Mouse (Mus musculus): Measurements from ENCODE around the gene 9530068E07Rik. TPM values are rescaled to one million over a fixed set of nuclear protein-coding genes. Genes with fewer than 3 reads are reported as not detected.
A peak's percentile ranks its signal among the peaks of the same experiment; 100 is the strongest.
"Not testable (repeated sequence)": the region's sequence is repeated elsewhere in the genome, so short reads cannot be mapped to it uniquely, and the experiment has no call there.

Gene 9530068E07Rik
- polyA plus RNA-seq, 1 experiment from 2014 or later = 138 TPM

DNA sequence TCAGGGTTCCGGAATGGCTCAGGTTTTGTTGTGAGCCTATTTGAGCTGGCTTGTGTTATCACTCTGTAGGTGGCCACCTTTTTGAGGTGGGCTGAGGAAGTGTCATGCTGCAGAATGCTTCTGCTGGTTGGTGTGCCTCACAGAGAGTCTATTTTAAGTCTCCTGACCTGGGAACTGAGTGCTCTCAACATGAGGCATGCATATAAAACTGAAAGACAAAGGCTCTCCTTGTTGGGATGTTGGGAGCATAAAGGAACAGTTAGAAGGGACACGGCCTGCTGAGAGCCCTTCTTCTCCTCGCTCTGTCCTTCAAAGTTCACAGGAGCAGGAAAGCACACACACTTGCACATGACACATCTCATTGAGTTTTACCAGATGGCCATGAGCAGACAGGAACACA, 9.3 kb upstream of the 9530068E07Rik start:
- Histone ChIP-seq H3K9ac (replicated peaks; ENCODE audit: low read length) (no peak overlapping the region), H3K9me3 (ENCODE audit: control insufficient read depth, low read length) (no peaks in the 10 kb centered on the region), H3K4me2 (ENCODE audit: low read length) (no peak overlapping the region), H3K4me1 (ENCODE audit: control insufficient read depth, insufficient read depth, low read length) (no peaks in the 10 kb centered on the region), H3K27me3 (ENCODE audit: control insufficient read depth, insufficient read depth, low read length) (no peaks in the 10 kb centered on the region), H3K4me3 (replicated peaks; ENCODE audit: low read depth, low read length) (no peak overlapping the region), H3K36me3 (ENCODE audit: control insufficient read depth, insufficient read depth, low read length) (peaks cover 62% of the 10 kb centered on the region), H3K27ac (replicated peaks; ENCODE audit: low read depth, low read length) (no peak overlapping the region)
- 95% methylated on average over 3 of the region's 3 CpGs for WGBS
- DNase-seq = no peak
- ATAC-seq (ENCODE audit: low FRiP score, low TSS enrichment) = no peak

- ATAC-seq (ENCODE audit: low FRiP score, low TSS enrichment) = no peak
- WGBS = 91% methylated on average over 12 of the region's 12 CpGs
- H3K27me3 ChIP-seq (ENCODE audit: control insufficient read depth, insufficient read depth, low read length) = no peaks in the 10 kb centered on the region
These were observed 8.1 kb upstream of the 9530068E07Rik start for GRCm38 (mm10) chr11:52388150-52388549.

GRCm38 (mm10) chr11:52388979-52389378, 7.2 kb upstream of the 9530068E07Rik start:
- WGBS = 99% methylated on average over 5 of the region's 5 CpGs
- ATAC-seq (ENCODE audit: low FRiP score, low TSS enrichment) = not testable (repeated sequence)
- peaks cover 47% of the 10 kb centered on the region for H3K36me3 ChIP-seq (ENCODE audit: control insufficient read depth, insufficient read depth, low read length)

More at GRCm38 (mm10) chr11:52388150-52388549, 8.1 kb upstream of the 9530068E07Rik start:
- no peak for DNase-seq
- no peak overlapping the region for H3K4me2 ChIP-seq (ENCODE audit: low read length)
- no peak overlapping the region for H3K9ac ChIP-seq (replicated peaks; ENCODE audit: low read length)
- no peaks in the 10 kb centered on the region for H3K9me3 ChIP-seq (ENCODE audit: control insufficient read depth, low read length)
- no peaks in the 10 kb centered on the region for H3K4me1 ChIP-seq (ENCODE audit: control insufficient read depth, insufficient read depth, low read length)
- peaks cover 53% of the 10 kb centered on the region for H3K36me3 ChIP-seq (ENCODE audit: control insufficient read depth, insufficient read depth, low read length)
- no peak overlapping the region for H3K27ac ChIP-seq (replicated peaks; ENCODE audit: low read depth, low read length)
- no peak overlapping the region for H3K4me3 ChIP-seq (replicated peaks; ENCODE audit: low read depth, low read length)

GRCm38 (mm10) chr11:52389933-52390332, 6.3 kb upstream of the 9530068E07Rik start:
- DNase-seq (no peak), ATAC-seq (ENCODE audit: low FRiP score, low TSS enrichment) (no peak)
- H3K4me3 ChIP-seq (replicated peaks; ENCODE audit: low read depth, low read length) = no peak overlapping the region
- 91% methylated on average over 7 of the region's 7 CpGs for WGBS
- H3K4me2 ChIP-seq (ENCODE audit: low read length) = no peak overlapping the region
- H3K36me3 ChIP-seq (ENCODE audit: control insufficient read depth, insufficient read depth, low read length) = peaks cover 40% of the 10 kb centered on the region
- H3K9me3 ChIP-seq (ENCODE audit: control insufficient read depth, low read length) = no peaks in the 10 kb centered on the region
- H3K9ac ChIP-seq (replicated peaks; ENCODE audit: low read length) = no peak overlapping the region
- no peaks in the 10 kb centered on the region for H3K27me3 ChIP-seq (ENCODE audit: control insufficient read depth, insufficient read depth, low read length)
- H3K4me1 ChIP-seq (ENCODE audit: control insufficient read depth, insufficient read depth, low read length) = no peaks in the 10 kb centered on the region
- H3K27ac ChIP-seq (replicated peaks; ENCODE audit: low read depth, low read length) = no peak overlapping the region

More at GRCm38 (mm10) chr11:52388979-52389378, 7.2 kb upstream of the 9530068E07Rik start:
- not testable (repeated sequence) for H3K4me2 ChIP-seq (ENCODE audit: low read length); H3K9me3 ChIP-seq (ENCODE audit: control insufficient read depth, low read length); H3K4me3 ChIP-seq (replicated peaks; ENCODE audit: low read depth, low read length); H3K27me3 ChIP-seq (ENCODE audit: control insufficient read depth, insufficient read depth, low read length); DNase-seq; H3K27ac ChIP-seq (replicated peaks; ENCODE audit: low read depth, low read length); H3K4me1 ChIP-seq (ENCODE audit: control insufficient read depth, insufficient read depth, low read length); H3K9ac ChIP-seq (replicated peaks; ENCODE audit: low read length)

GRCm38 (mm10) chr11:52394494-52394893, 1.7 kb upstream of the 9530068E07Rik start:
- H3K4me1 ChIP-seq (ENCODE audit: control insufficient read depth, insufficient read depth, low read length) = peaks cover 11% of the 10 kb centered on the region; the same call in 1 of the 2 replicates
- H3K9ac ChIP-seq (replicated peaks; ENCODE audit: low read length) = no peak overlapping the region
- no peak overlapping the region for H3K4me2 ChIP-seq (ENCODE audit: low read length)
- ATAC-seq (ENCODE audit: low FRiP score, low TSS enrichment) = no peak
- H3K36me3 ChIP-seq (ENCODE audit: control insufficient read depth, insufficient read depth, low read length) = 0 out of 2 replicates have a peak, but pooled peaks cover 3% of the 10 kb centered on the region
- WGBS = 81% methylated on average over 4 of the region's 4 CpGs
- H3K27ac ChIP-seq (replicated peaks; ENCODE audit: low read depth, low read length) = no peak overlapping the region
- no peaks in the 10 kb centered on the region for H3K9me3 ChIP-seq (ENCODE audit: control insufficient read depth, low read length)
- no peak for DNase-seq
- H3K4me3 ChIP-seq (replicated peaks; ENCODE audit: low read depth, low read length) = no peak overlapping the region
- H3K27me3 ChIP-seq (ENCODE audit: control insufficient read depth, insufficient read depth, low read length) = no peaks in the 10 kb centered on the region

DNA sequence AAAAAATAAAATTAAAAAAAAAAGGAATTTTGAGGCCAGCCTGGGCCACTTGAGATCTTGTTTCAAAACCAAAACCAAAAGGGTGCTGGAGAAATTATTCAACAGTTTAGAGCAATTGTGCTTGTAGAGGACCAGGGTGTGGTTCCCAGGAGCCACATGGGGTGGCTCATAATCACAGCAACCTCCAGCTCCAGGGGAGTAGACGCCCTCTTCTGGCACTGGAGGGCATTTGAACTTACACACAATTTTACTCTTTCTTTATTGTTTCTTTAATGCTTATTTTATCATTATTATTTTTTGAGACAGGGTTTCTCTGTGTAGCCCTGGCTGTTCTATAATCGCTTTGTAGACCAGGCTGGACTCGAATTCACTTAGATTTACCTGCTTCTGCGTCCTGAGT, 885 bp upstream of the 9530068E07Rik start:
- Histone ChIP-seq H3K36me3 (ENCODE audit: control insufficient read depth, insufficient read depth, low read length) (0 out of 2 replicates have a peak, but pooled peaks cover under 1% of the 10 kb centered on the region), H3K27me3 (ENCODE audit: control insufficient read depth, insufficient read depth, low read length) (no peaks in the 10 kb centered on the region), H3K4me3 (replicated peaks; ENCODE audit: low read depth, low read length) (peak overlapping the region; percentile 91; the same call in 1 of the 2 replicates), H3K4me1 (ENCODE audit: control insufficient read depth, insufficient read depth, low read length) (peaks cover 11% of the 10 kb centered on the region; the same call in 1 of the 2 replicates), H3K27ac (replicated peaks; ENCODE audit: low read depth, low read length) (no peak overlapping the region), H3K4me2 (ENCODE audit: low read length) (peak overlapping the region; percentile 68; the same call in 1 of the 2 replicates), H3K9me3 (ENCODE audit: control insufficient read depth, low read length) (no peaks in the 10 kb centered on the region), H3K9ac (replicated peaks; ENCODE audit: low read length) (peak overlapping the region; percentile 94; the same call in 1 of the 2 replicates)
- no peak for ATAC-seq (ENCODE audit: low FRiP score, low TSS enrichment)
- DNase-seq = no peak
- WGBS = 25% methylated on average over 4 of the region's 4 CpGs

- 1% methylated on average over 33 of the region's 33 CpGs for WGBS
- peak overlapping the region; percentile 94 for H3K9ac ChIP-seq (replicated peaks; ENCODE audit: low read length)
- peak overlapping the region; percentile 68 for H3K4me2 ChIP-seq (ENCODE audit: low read length)
- H3K27me3 ChIP-seq (ENCODE audit: control insufficient read depth, insufficient read depth, low read length) = no peaks in the 10 kb centered on the region
- peaks cover 11% of the 10 kb centered on the region; the same call in 1 of the 2 replicates for H3K4me1 ChIP-seq (ENCODE audit: control insufficient read depth, insufficient read depth, low read length)
- no peaks in the 10 kb centered on the region for H3K36me3 ChIP-seq (ENCODE audit: control insufficient read depth, insufficient read depth, low read length)
- peak overlapping the region; percentile 90 for H3K27ac ChIP-seq (replicated peaks; ENCODE audit: low read depth, low read length)
- no peaks in the 10 kb centered on the region for H3K9me3 ChIP-seq (ENCODE audit: control insufficient read depth, low read length)
- no peak for DNase-seq
- ATAC-seq (ENCODE audit: low FRiP score, low TSS enrichment) = peak; percentile 83
- H3K4me3 ChIP-seq (replicated peaks; ENCODE audit: low read depth, low read length) = peak overlapping the region; percentile 91
These were observed 465 bp downstream of the 9530068E07Rik start for GRCm38 (mm10) chr11:52396597-52397188.

DNA sequence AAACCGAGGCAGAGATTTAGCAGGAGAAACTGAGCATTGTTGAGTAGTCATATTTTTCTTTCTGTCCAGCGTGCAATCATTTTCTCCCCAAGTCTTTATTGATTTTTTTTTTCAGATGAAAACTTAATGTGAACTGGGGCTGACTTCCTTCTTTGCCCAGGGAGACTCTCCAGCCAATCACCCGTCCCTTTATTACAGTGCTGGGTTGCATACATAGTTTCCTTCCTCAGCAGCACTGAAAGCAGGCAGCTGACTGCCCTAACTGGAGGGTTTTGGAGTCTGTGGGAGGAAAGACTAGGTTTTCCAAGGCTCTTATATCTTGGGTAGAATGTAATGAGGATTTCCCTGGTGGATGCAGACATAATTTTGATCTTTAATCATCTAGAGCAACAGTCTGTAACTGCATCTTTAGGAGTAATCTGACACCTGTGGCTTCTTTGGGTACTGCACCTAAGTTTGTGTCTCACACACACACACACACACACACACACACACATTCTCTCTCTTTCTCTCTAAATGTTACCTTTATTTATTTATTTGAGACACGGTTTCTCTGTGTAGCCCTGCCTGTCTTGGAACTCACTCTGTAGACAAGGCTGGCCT, 1.3 kb downstream of the 9530068E07Rik start:
- Histone ChIP-seq H3K4me1 (ENCODE audit: control insufficient read depth, insufficient read depth, low read length) (peaks cover 11% of the 10 kb centered on the region; the same call in 1 of the 2 replicates), H3K4me3 (replicated peaks; ENCODE audit: low read depth, low read length) (peak overlapping the region; percentile 91), H3K9me3 (ENCODE audit: control insufficient read depth, low read length) (no peaks in the 10 kb centered on the region), H3K36me3 (ENCODE audit: control insufficient read depth, insufficient read depth, low read length) (no peaks in the 10 kb centered on the region), H3K27ac (replicated peaks; ENCODE audit: low read depth, low read length) (peak overlapping the region; percentile 90; the same call in 1 of the 2 replicates), H3K9ac (replicated peaks; ENCODE audit: low read length) (peak overlapping the region; percentile 94; the same call in 1 of the 2 replicates), H3K4me2 (ENCODE audit: low read length) (peak overlapping the region; percentile 68), H3K27me3 (ENCODE audit: control insufficient read depth, insufficient read depth, low read length) (no peaks in the 10 kb centered on the region)
- 94% methylated on average over 4 of the region's 4 CpGs for WGBS
- ATAC-seq (ENCODE audit: low FRiP score, low TSS enrichment) (no peak), DNase-seq (no peak)
